Mouse (Mus musculus): ENCODE results near the gene Otud7b.

DNA sequence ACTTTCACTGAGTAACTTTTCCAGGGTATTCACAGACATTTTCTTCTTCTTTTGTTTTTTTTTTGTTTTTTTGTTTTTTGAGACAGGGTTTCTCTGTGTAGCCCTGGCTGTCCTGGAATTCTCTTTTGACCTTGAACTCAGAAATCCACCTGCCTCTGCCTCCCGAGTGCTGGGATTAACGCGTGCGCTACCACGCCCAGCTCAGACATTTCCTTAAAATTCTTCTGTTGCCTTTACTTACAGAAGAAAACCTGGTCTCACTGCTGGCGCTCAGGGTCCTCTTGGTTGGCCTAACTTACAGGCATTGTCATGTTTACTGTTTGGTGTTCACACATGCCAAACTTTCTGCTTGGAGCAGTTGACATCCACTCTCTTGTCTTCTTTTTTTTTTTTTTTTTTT, 70.9 kb downstream of the Otud7b start:
- TF ChIP-seq ZC3H11A (IDR thresholded peaks at IDR 0.05; ENCODE audit: borderline replicate concordance, low read depth, low read length) (no peak), MAFK (IDR thresholded peaks at IDR 0.05; ENCODE audit: insufficient read depth, low read depth, low read length) (no peak), CHD2 (IDR thresholded peaks at IDR 0.05; ENCODE audit: low read depth, low read length) (no peak), ZNF384 (IDR thresholded peaks at IDR 0.05; ENCODE audit: low read depth, low read length) (0 out of 2 replicates have a peak, but pooled peaks have one; percentile 40)
